Mouse (Mus musculus): Measurements from ENCODE around the gene Bst2. TPM values are rescaled to one million over a fixed set of nuclear protein-coding genes. Genes with fewer than 3 reads are reported as not detected.

Bst2 gene
- total RNA-seq, 2 experiments from 2014 or later = 65.6 to 87.4 TPM

GRCm38 (mm10) chr8:71485142-71486135 is 51.8 kb downstream of the Bst2 start, which contains the start of gene Ano8:
Ano8 (minus strand) TSS chr8:71485963.
- DNase-seq = peak; percentile 89 to 93

DNA sequence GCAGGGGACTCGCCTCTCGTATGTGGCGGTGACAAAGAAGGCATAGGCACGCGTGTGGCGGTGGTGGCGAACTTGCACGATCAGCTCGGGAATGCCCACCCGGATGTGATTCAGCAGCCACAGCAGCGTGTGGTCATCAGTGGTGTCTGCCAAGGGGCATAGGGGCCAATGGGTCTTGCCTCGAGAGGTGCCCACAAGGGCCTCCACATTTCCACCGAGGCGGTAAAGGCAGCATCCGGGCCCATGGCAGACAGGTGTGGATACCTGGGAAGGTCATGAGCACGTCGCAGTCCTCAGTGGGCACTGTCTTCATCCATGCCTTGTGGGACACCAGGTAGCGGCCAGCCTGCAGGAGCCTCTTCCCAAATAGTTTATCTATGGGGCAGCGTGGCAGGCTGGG is 52.5 kb downstream of the Bst2 start:
- DNase-seq = no peak

Other genes with a start within 250 kb of the Bst2 start
- gene Use1, start 170.6 kb downstream of the Bst2 start, total RNA-seq (2021) = 100 to 1,000 TPM; 192 to 200 TPM
- 10 to 100 TPM; 16.6 to 22.1 TPM for gene Ocel1, start 166.2 kb downstream of the Bst2 start, total RNA-seq (2021)
- 10 to 100 TPM; 69.8 to 71.8 TPM for gene Nr2f6, start 155.5 kb downstream of the Bst2 start, total RNA-seq (2021)
- 10 to 100 TPM; 12.7 to 20.6 TPM for gene Ushbp1, start 141.7 kb downstream of the Bst2 start, total RNA-seq (2021)
- gene Babam1, start 140.6 kb downstream of the Bst2 start, total RNA-seq (2021) = 100 to 1,000 TPM in 1 of 2 experiments, 10 to 100 TPM in 1; 90.6 to 102 TPM
- gene Ankle1, start 131.4 kb downstream of the Bst2 start, total RNA-seq (2021) = 1 to 10 TPM; 1.1 to 1.4 TPM
- gene Abhd8, start 73.8 kb downstream of the Bst2 start, total RNA-seq (2021) = 10 to 100 TPM; 56.6 to 81.2 TPM
- gene Mrpl34, start 72.5 kb downstream of the Bst2 start, total RNA-seq (2021) = 100 to 1,000 TPM in 1 of 2 experiments, 10 to 100 TPM in 1; 91.9 to 111 TPM
- gene Dda1, start 68.3 kb downstream of the Bst2 start, total RNA-seq (2021) = 10 to 100 TPM; 57.7 to 62.3 TPM
- gene Ano8, start 51.5 kb downstream of the Bst2 start, total RNA-seq (2021) = 10 to 100 TPM; 14.0 to 15.1 TPM
- gene Gtpbp3, start 49.4 kb downstream of the Bst2 start, total RNA-seq (2021) = 10 to 100 TPM; 22.5 to 23.1 TPM
- gene Plvap, start 25.7 kb downstream of the Bst2 start, total RNA-seq (2021) = 100 to 1,000 TPM; 200 to 203 TPM
- gene Ccdc194, start 11.7 kb downstream of the Bst2 start, total RNA-seq (2021) = not detected
- gene Mvb12a, start 5.5 kb upstream of the Bst2 start, total RNA-seq (2021) = 10 to 100 TPM; 65.8 to 78.6 TPM
- 1 to 10 TPM; 3.5 to 7.7 TPM for gene Tmem221, start 21.4 kb upstream of the Bst2 start, total RNA-seq (2021)
- gene Nxnl1, start 29.1 kb upstream of the Bst2 start, total RNA-seq (2021) = 1 to 10 TPM in 1 of 2 experiments, under 1 TPM in 1; 0.73 to 1.7 TPM
- 100 to 1,000 TPM; 177 to 245 TPM for gene Slc27a1, start 31.4 kb upstream of the Bst2 start, total RNA-seq (2021)
- gene Pgls, start 54.7 kb upstream of the Bst2 start, total RNA-seq (2021) = 100 to 1,000 TPM; 137 to 165 TPM
- 1 to 10 TPM; 1.8 to 3.7 TPM for gene Fam129c, start 60.2 kb upstream of the Bst2 start, total RNA-seq (2021)
- gene Colgalt1, start 73.5 kb upstream of the Bst2 start, total RNA-seq (2021) = 10 to 100 TPM; 57.4 to 61.8 TPM
- 1 to 10 TPM; 4.6 to 7.3 TPM for gene Unc13a, start 134.3 kb upstream of the Bst2 start, total RNA-seq (2021)
- gene Jak3, start 138.8 kb upstream of the Bst2 start, total RNA-seq (2021) = 10 to 100 TPM; 11.3 to 13.0 TPM
- 1 to 10 TPM; 4.0 to 4.7 TPM for gene Insl3, start 151.8 kb upstream of the Bst2 start, total RNA-seq (2021)
- 1 to 10 TPM; 4.0 to 4.5 TPM for gene B3gnt3, start 164.3 kb upstream of the Bst2 start, total RNA-seq (2021)
- gene Fcho1, start 188.3 kb upstream of the Bst2 start, total RNA-seq (2021) = 1 to 10 TPM in 1 of 2 experiments, under 1 TPM in 1; 0.50 to 3.2 TPM